Mouse (Mus musculus): ENCODE results near the gene Sec62.
A peak's percentile ranks its signal among the peaks of the same experiment; 100 is the strongest.
"Not testable (repeated sequence)": the region's sequence is repeated elsewhere in the genome, so short reads cannot be mapped to it uniquely, and the experiment has no call there.

Gene Sec62

GRCm38 (mm10) chr3:30831848-30832606 lies 39.4 kb downstream of the Sec62 start:
- DNase-seq (ENCODE audit: low read depth), result peak; percentile 74

GRCm38 (mm10) chr3:30833254-30833653 lies 40.6 kb downstream of the Sec62 start:
- DNase-seq (ENCODE audit: low read depth), result peak; percentile 24

- no peak for DNase-seq (ENCODE audit: low read depth)
These were observed 53.1 kb downstream of the Sec62 start for GRCm38 (mm10) chr3:30845755-30846154.

GRCm38 (mm10) chr3:30847413-30847812 lies 54.7 kb downstream of the Sec62 start:
- DNase-seq (ENCODE audit: low read depth), result no peak

GRCm38 (mm10) chr3:30851422-30851821 lies 58.7 kb downstream of the Sec62 start:
- no peak for DNase-seq (ENCODE audit: low read depth)

DNA sequence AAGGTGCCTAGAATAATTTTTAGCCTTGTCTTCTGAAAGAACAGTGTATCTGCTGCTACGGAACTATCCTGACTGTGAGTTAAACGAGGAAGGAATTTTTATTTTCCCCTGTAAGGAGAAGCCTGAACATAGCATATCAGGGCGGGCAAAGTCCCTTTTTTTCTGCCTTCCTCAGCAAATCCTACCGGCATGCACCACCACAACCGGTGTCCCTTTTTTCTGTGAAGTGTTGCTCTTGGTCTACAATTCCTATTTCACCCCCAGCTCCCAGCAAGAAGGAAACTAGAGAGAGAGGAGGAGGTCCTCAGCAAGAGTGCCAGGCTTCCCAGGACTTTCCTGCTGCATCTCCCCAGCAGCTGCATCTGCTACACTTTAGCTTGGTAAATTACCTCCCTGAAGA lies 60.9 kb downstream of the Sec62 start:
- DNase-seq (ENCODE audit: low read depth), result no peak

- peak; percentile 24 for DNase-seq (ENCODE audit: low read depth)
These were observed 63.2 kb downstream of the Sec62 start, which contains the start of gene Gpr160 for GRCm38 (mm10) chr3:30855604-30856458. TSS of gene Gpr160 (plus strand) at chr3:30855950.

DNA sequence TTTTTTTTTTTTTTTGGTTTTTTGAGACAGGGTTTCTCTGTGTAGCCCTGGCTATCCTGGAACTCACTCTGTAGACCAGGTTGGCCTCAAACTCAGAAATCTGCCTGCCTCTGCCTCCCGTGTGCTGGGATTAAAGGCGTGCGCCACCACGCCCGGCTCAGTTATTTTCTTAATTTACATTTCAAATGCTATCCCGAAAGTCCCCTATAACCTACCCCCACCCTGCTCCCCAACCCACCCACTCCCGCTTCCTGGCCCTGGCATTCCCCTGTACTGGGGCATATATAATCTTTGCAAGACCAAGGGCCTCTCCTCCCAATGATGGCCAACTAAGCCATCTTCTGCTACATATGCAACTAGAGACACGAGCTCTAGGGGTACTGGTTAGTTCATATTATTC lies 66.9 kb downstream of the Sec62 start:
- not testable (repeated sequence) for DNase-seq (ENCODE audit: low read depth)

DNA sequence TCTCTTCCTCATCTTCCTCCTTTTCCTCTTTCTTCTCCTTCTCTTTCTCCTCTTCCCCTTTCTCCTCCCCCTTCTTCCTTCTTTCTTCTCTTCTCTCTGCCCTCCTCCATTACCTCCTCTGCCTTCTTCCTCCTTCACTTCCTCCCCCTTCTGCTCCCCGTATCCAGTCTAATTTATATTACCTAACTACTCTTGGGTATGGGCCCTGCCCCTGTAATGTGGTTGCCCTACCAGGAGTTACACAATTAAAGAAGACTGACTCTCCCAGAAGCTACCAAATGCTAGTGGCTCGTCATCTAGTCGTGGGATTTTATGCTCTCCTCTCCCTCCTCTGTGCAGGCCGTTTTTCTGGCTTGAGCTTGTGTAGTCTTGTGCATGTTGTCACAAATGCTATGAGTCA lies 68.0 kb downstream of the Sec62 start:
- DNase-seq (ENCODE audit: low read depth), result peak; percentile 65

DNA sequence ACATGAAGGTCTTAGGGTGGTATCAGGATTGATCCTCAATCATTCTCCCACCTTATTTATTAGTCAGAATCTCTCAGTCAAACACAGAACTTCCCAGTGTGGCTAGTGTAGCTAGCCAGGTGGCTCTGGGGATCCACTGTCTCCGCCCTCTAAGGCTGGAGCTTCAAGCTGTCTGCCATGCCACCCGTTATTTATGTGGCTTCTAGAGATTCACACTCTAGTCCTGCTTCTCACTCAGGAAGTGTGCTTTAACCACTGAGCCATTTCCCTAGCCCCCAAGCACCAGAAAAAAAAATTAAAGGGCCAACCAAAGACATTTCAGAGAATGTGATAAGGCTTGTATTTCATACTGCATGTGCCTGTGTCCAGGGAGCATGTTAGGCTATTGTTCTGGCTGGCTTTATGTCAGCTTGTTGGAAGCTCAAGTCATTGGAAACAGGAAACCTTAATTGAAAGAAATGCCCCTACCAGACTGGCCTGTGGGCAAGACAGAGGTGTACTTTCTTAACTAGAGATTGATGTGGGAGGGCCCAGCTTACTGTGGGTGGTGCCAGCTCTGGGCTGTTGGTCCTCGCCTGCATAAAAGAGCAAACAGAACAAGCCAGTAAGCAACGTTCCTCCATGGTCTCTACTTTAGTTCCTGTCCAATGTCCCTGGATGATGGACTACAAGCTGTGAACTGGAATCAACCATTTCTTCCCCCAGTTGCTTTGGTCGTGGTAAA lies 71.2 kb downstream of the Sec62 start:
- DNase-seq (ENCODE audit: low read depth), result peak; percentile 36

- DNase-seq (ENCODE audit: low read depth), result peak; percentile 50
These were observed 72.0 kb downstream of the Sec62 start for GRCm38 (mm10) chr3:30864640-30865039.

- no peak for DNase-seq (ENCODE audit: low read depth)
These were observed 75.5 kb downstream of the Sec62 start for GRCm38 (mm10) chr3:30868176-30868575.

- DNase-seq (ENCODE audit: low read depth), result no peak
These were observed 76.0 kb downstream of the Sec62 start for GRCm38 (mm10) chr3:30868625-30869024.

- DNase-seq (ENCODE audit: low read depth), result no peak
These were observed 77.3 kb downstream of the Sec62 start for GRCm38 (mm10) chr3:30869995-30870394.
